Mouse (Mus musculus): ENCODE measurements around the gene Sall1.

The Sall1 gene

DNA sequence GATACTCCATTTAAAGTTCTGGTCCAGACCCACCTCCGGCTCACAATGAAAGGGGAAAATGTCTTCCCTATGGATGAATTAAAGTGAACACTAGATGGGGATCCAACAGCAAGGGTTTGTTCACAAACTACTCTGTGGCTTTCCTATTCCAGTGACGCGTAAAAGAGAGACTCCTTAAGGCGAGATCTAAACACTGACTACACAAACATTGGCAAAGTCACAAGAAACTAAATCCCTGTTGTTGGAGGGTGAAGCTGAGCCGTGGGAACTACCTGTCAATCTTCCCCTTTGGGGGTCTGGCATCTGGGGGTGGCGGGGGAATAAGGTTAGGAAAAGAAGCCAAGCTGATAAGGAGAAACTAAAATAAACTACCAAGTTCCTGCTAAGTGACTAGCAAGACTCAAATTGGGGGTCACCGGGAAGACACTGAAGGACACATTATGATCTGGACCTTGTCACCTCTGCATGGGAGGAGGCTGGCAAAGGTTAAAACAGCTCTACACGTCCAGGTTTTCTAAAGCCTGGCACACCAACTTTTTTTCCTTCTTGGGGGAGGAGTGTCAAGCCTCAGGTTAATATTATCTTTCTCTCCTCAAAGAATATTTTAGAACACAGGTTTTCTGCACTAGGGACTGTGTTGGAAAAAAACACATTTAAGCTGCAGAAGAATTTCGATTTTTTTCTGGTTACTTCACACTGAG, 6.3 kb downstream of the Sall1 start:
- no peak for DNase-seq

DNA sequence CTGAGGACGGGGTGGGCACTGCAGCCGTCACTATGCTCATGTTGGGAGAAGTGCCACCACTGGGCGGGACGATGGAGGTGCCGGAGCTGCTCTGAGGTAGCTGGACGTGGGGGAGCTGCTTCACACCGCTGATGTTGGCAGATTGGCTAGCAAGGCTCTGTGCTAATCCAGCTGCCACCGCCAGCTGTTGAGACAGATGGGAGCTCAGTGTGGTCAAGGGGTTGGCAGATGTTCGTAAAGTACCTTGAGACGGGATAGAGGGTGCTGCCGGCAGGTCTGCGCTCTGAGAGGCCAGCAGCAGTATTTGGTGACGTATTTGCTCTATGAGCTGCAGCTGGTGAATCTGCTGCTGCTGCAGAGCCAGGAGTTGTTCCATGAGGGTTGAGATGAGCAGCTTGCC, 11.6 kb downstream of the Sall1 start:
- no peak for DNase-seq

DNA sequence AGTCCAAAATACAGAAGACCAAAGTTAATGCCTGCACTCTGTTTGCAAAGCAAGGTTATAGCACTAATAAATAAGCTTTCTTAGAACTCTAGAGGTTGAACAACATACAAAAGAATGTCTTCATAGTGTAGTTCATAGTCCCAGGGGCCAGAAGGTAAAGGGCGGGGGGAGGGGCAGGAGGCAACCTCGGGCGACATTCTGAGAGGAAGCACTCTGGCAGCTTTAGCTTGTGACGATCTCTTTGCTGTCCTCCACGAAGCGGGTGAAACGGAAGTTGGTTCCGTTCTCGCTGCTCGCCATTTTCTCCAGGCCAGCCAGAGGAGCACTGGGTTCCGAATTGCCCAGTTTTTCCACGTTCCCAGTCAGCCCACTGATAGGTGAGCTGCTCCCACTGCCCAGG, 15.8 kb downstream of the Sall1 start:
- DNase-seq = no peak

DNA sequence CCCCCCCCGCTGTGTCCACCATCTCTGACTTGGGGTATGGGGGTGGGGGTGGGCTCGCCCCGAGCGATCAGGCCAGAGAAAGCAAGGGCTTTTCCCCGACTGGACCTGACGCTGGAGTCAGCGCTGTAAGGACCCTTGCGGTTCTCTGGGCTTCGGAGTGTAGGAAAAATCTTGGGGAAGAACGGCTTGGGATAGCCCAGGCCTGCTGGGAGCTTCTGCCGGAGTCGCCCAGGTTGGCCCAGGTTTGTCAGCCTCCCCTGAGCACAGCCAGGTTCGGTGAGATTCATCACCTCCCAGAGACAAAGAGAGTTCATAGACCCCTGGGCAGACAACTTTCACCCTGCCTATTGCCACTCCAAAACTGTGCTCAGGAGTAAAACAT, 17.8 kb downstream of the Sall1 start:
- no peak for DNase-seq

GRCm38 (mm10) chr8:89025281-89026138, 18.5 kb downstream of the Sall1 start:
- DNase-seq = no peak

GRCm38 (mm10) chr8:89024796-89025195, 19.2 kb downstream of the Sall1 start:
- no peak for DNase-seq

- no peak for DNase-seq
Measured at GRCm38 (mm10) chr8:89021139-89021538, 22.8 kb downstream of the Sall1 start.

DNA sequence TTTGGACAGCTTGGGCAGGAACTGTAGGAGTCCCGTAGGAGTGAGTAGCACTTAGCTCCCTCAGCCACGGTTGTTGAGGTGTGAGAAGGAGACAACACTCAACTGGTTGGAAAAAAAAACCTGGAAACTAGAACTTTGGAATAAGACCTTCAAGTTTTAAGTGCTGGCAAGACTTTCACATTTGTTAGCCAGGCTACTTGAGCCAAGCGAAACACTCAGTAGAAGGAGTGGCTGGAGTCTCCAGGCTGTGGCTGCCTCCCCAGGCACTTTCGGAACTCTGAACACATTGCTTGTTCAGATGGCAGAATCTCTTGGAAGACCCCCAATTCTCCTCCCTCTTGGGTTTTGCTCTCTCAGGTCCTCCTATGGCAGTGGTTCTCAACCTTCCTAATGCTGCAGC, 26.1 kb downstream of the Sall1 start:
- DNase-seq = no peak

GRCm38 (mm10) chr8:89016465-89017070, 27.4 kb downstream of the Sall1 start:
- no peak for DNase-seq

DNA sequence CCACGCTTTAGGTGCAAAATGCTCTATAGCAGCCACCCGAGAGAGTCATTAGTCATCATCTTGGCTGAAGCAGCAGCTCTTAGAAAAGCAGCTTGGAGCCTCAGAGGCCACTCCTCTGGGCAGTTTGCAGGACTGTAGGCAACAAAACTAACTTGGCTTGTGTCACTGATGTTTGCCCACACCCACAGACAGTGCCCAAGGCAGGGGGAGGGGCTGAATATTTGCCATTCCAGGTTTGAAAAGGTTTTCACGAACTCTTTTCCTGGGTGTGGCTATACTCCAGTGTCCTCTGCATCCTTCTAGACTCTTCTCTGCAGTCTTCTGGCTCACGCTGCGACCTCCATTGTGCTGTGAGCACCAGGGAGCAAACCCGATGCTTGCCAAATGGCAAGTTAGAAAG, 28.4 kb downstream of the Sall1 start:
- DNase-seq = no peak

GRCm38 (mm10) chr8:89012853-89013534, 31.0 kb downstream of the Sall1 start:
- no peak for DNase-seq

- no peak for DNase-seq
Measured at GRCm38 (mm10) chr8:89012024-89012712, 31.8 kb downstream of the Sall1 start.

DNA sequence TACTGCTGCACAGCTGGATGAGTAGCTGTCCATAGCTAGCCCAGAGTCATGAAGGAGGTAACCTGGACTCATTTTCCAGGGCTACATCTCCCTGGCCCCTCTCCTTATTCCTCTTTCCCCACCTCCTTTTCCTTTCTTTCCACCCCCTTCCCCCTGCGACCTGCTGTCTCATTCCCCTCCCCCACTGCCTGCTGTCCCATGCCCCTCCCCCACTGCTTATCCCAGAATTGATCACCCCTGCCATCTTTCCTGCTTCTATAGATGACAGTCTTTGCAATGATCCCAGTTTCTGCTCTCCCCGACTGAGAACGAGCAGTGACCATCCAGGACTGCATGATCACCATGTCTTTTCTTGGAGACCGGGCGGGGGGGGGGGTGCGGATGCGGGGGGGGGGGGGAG, 35.2 kb downstream of the Sall1 start:
- DNase-seq = no peak

DNA sequence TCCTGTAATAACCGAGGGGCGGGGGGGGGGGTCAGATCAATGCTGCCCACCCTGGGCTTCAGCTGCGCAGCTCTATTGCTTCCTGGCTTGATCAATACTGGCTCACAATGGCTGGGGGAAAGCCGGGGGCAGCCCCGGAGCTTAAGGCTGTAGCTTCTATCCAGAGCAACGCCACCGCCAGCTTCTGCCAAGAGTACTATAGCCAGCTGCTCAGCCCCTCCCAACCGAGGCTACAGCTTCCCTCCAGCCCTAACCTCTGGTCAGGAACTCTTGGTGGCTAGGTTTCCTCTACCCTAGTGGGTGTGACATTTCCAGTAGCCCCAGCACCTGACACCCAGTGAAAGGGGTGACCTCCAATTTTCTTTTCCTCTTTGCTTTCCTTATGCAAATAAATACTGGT, 36.8 kb downstream of the Sall1 start:
- no peak for DNase-seq

- DNase-seq = no peak
Measured at GRCm38 (mm10) chr8:89006426-89006825, 37.5 kb downstream of the Sall1 start.

DNA sequence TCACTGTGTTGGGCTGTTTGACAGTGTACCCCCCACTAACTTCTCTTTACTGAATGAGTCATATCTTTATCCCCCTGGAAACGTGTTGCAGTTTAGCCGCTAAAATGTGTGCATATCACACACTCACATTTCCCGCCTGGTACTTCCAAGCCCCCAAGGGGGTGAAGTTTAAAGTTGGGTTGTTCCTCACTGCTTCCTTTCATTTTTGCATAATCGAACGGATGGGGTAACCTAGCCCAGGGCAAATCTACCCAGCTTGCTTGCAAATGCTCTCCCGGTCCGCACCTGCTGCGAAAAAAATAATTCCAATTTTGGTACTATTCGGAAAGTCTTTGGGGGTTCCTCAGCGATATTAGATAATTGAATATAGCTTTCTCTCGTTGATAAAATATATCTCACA, 38.2 kb downstream of the Sall1 start:
- no peak for DNase-seq

- no peak for DNase-seq
Measured at GRCm38 (mm10) chr8:89004041-89004440, 39.9 kb downstream of the Sall1 start.

- DNase-seq = no peak
Measured at GRCm38 (mm10) chr8:89003336-89003896, 40.5 kb downstream of the Sall1 start.

- no peak for DNase-seq
Measured at GRCm38 (mm10) chr8:89002128-89002527, 41.8 kb downstream of the Sall1 start.

DNA sequence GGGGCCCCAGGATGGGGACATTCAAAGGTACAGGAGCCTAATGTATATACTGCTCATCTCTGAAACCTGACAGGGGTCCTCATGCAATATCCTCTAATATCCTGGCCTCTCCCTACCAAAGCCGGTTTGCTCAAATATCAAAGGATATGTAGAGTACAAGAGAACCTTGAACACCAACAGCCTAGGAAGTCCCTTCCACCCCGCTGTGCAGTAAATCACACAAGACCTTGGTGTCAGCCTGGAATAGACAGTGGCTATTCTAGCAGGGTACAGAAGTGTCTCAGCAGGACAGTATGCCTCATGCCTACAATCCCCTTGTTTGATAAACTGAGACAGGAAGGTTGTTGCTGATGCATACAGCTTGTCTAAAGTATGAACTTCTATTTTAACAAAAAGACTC, 46.7 kb downstream of the Sall1 start:
- no peak for DNase-seq

DNA sequence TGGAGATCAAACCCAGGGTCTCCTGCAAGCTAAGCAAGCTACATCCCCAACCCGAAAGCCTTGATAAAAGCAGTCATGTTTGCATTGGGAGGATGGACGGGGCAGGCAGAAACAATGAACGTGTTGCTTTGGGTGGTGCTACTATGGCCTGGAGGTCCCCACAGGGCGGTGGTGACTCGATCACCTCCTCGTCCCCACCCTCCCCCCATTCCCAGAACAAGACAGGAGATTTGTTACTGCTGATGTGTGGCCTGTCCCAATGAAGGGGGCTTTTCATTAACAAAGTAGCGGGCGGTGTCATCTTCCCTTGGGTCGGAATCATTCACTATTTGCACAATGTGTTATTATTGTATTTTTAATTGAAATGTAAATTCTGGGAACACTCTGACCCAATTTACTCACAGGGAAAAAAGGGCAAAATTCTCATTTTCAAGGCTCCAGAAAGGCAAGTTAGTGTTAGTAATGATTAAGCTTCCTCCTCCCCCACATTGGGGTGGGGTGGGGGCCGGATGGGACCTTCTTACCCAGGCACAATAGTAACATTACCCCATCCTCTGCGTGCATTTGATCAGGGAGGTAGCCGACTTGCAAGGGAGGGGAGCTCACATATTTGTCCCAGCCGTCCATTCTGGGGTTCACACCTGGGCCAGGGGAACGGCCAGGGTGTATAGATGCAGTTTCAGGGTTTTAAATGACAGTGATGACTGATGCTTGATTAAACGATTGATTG, 52.0 kb downstream of the Sall1 start:
- DNase-seq = no peak

DNA sequence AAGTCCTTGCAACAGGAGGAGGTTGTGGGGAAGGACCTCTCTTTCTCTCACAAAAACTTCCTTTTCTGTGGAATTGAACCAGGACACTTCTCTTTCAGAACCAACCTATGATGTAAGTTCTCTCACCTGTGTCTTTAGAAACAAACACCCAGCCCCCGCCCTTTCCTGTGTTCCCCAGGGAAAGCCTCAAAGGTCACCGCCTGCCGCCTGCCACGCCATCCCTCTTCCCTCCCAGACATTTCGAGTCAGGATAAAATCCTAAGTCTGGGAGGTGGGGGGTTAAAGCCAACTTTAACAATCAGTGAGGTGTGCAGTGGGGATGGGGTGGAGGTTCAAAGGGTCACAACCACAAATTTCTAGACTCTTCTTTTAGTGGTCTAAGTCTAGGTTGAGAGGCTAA, 52.8 kb downstream of the Sall1 start:
- DNase-seq = no peak

Measured in cerebellum, adult 11-12 months (tissue).